8 mouse cellular contexts compared by ENCODE assay signal in the genomic region with DNA sequence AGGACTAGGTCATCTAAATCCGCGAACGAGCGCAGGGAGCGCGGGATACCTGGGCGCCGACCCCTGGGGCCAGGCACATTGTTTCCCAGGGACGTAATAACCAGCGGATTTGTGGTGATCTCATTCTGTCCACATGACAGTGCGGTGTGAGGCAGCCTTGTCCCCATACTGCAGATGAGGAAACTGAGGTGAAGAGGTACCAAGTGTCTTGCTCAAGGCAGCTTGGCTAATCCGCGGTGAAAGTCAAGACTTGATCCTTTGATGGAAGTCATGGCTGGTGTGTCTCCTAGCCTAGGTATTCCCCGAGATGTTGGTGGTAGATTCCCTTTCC. TPM values are rescaled to one million over a fixed set of nuclear protein-coding genes. Genes with fewer than 3 reads are reported as not detected.
DNase-seq lines count a peak whose midpoint lies in the region; ATAC-seq lines count a peak whose summit lies in the region.

No protein-coding gene starts in this region.

- WGBS in forebrain, embryonic 13.5 days, result 12% methylated on average over 14 of the region's 14 CpGs
- 13% methylated on average over 14 of the region's 14 CpGs for WGBS in liver, embryonic 15.5 days (ENCODE audit: insufficient replicate concordance)

- no peaks in the 10 kb centered on the region for H3K36me3 ChIP-seq in erythroblast, embryonic 14.5 days (ENCODE audit: control insufficient read depth)
- H3K36me3 ChIP-seq in forebrain, embryonic 13.5 days (ENCODE audit: poor library complexity, severe bottlenecking), result no peaks in the 10 kb centered on the region
- no peaks in the 10 kb centered on the region for H3K36me3 ChIP-seq in liver, embryonic 15.5 days (replicated peaks)

- H3K4me1 ChIP-seq in erythroblast, embryonic 14.5 days (ENCODE audit: control insufficient read depth), result peaks cover 19% of the 10 kb centered on the region
- peaks cover 30% of the 10 kb centered on the region for H3K4me1 ChIP-seq in forebrain, embryonic 13.5 days
- peaks cover 48% of the 10 kb centered on the region for H3K4me1 ChIP-seq in liver, embryonic 15.5 days (replicated peaks)

- H3K27ac ChIP-seq in forebrain, embryonic 13.5 days, result no peak overlapping the region
- 0 out of 2 replicates have a peak overlapping the region, but pooled peaks have one; percentile 72 for H3K27ac ChIP-seq in liver, embryonic 15.5 days (replicated peaks)

- peak overlapping the region; percentile 97 for H3K4me2 ChIP-seq in forebrain, embryonic 13.5 days
- peak overlapping the region; percentile 75 for H3K4me2 ChIP-seq in liver, embryonic 15.5 days

- no peak for ATAC-seq in erythroblast, adult 5-6 weeks (replicated peaks; ENCODE audit: low FRiP score, poor library complexity, severe bottlenecking)
- ATAC-seq in forebrain, embryonic 13.5 days, result no peak
- no peak for ATAC-seq in liver, embryonic 15.5 days (ENCODE audit: insufficient read depth)

- peak overlapping the region; percentile 62 for H3K4me3 ChIP-seq in erythroblast, embryonic 14.5 days (replicated peaks)
- H3K4me3 ChIP-seq in forebrain, embryonic 13.5 days, result peak overlapping the region; percentile 79
- peak overlapping the region; percentile 64 for H3K4me3 ChIP-seq in liver, embryonic 15.5 days (replicated peaks)

- H3K9ac ChIP-seq in forebrain, embryonic 13.5 days, result peak overlapping the region; percentile 85
- H3K9ac ChIP-seq in liver, embryonic 15.5 days, result peak overlapping the region; percentile 58

- peak; percentile 59 for DNase-seq in 3T3-L1 (ENCODE audit: low read depth, low spot score)
- DNase-seq in urinary bladder, postnatal 25 days (ENCODE audit: low spot score), result no peak
- no peak for DNase-seq in cerebellum, postnatal 14 days
- no peak for DNase-seq in layer of hippocampus, postnatal 36 days

- H3K9me3 ChIP-seq in erythroblast, embryonic 14.5 days (ENCODE audit: control insufficient read depth, low read length), result peaks cover 16% of the 10 kb centered on the region
- H3K9me3 ChIP-seq in forebrain, embryonic 13.5 days (replicated peaks), result no peaks in the 10 kb centered on the region
- no peaks in the 10 kb centered on the region for H3K9me3 ChIP-seq in liver, embryonic 15.5 days (replicated peaks)

- H3K27me3 ChIP-seq in erythroblast, embryonic 14.5 days (ENCODE audit: control insufficient read depth), result peaks cover 74% of the 10 kb centered on the region
- H3K27me3 ChIP-seq in forebrain, embryonic 13.5 days, result peaks cover 14% of the 10 kb centered on the region; the same call in 1 of the 2 replicates
- H3K27me3 ChIP-seq in liver, embryonic 15.5 days, result peaks cover 86% of the 10 kb centered on the region

RNA-seq across cellular contexts. Expression of gene Gm21969, which starts 27.3 kb away (rescaled TPM):
- 0.01 and 0.14 TPM in 2 replicates for polyA plus RNA-seq in erythroblast, embryonic 14.5 days (2012)
- not detected in 2 replicates for total RNA-seq in erythroblast, adult 5-6 weeks (2015; ENCODE audit: low replicate concordance)
- 0.60 TPM in 1 of 2 replicates, not detected in the other for total RNA-seq in erythroblast, adult 5-6 weeks (2017; ENCODE audit: low replicate concordance)
- not detected in 2 replicates for polyA plus RNA-seq in forebrain, embryonic 13.5 days (2015; fragmentation: Nextera tagmentation; extraction: Ambion mirVana)
- polyA plus RNA-seq in liver, embryonic 15.5 days (2015; fragmentation: Nextera tagmentation; extraction: Ambion mirVana), result not detected in 2 replicates
- total RNA-seq in layer of hippocampus, postnatal 36 days (2021), result not detected

RNA-seq across cellular contexts. Expression of gene Iffo2, which starts 45.3 kb away (rescaled TPM):
- 0.02 TPM in 1 of 2 replicates, not detected in the other for polyA plus RNA-seq in erythroblast, embryonic 14.5 days (2012)
- not detected in 2 replicates for total RNA-seq in erythroblast, adult 5-6 weeks (2015; ENCODE audit: low replicate concordance)
- total RNA-seq in erythroblast, adult 5-6 weeks (2017; ENCODE audit: low replicate concordance), result 0.14 and 1.9 TPM in 2 replicates
- polyA plus RNA-seq in forebrain, embryonic 13.5 days (2015; fragmentation: Nextera tagmentation; extraction: Ambion mirVana), result 3.6 and 4.2 TPM in 2 replicates
- polyA plus RNA-seq in liver, embryonic 15.5 days (2015; fragmentation: Nextera tagmentation; extraction: Ambion mirVana), result 0.69 and 1.1 TPM in 2 replicates
- total RNA-seq in layer of hippocampus, postnatal 36 days (2021), result 10 to 100 TPM; 15.3 to 18.0 TPM

RNA-seq across cellular contexts. Expression of gene Aldh4a1, which starts 47.0 kb away (rescaled TPM):
- 0.75 and 0.77 TPM in 2 replicates for polyA plus RNA-seq in erythroblast, embryonic 14.5 days (2012)
- 1.3 TPM in 2 replicates for total RNA-seq in erythroblast, adult 5-6 weeks (2015; ENCODE audit: low replicate concordance)
- total RNA-seq in erythroblast, adult 5-6 weeks (2017; ENCODE audit: low replicate concordance), result 2.0 and 3.8 TPM in 2 replicates
- polyA plus RNA-seq in forebrain, embryonic 13.5 days (2015; fragmentation: Nextera tagmentation; extraction: Ambion mirVana), result 20.9 and 21.1 TPM in 2 replicates
- 85.0 and 99.8 TPM in 2 replicates for polyA plus RNA-seq in liver, embryonic 15.5 days (2015; fragmentation: Nextera tagmentation; extraction: Ambion mirVana)
- total RNA-seq in layer of hippocampus, postnatal 36 days (2021), result 10 to 100 TPM; 19.0 to 20.1 TPM

Comparison
In these comparisons a context has a peak if more than half of its experiments do, and no peak if none do; other contexts are left out.
1. RNA of gene Aldh4a1, which starts 47.0 kb away (polyA plus RNA-seq): 85.0 to 99.8 TPM in liver, embryonic 15.5 days and 20.9 to 21.1 TPM in forebrain, embryonic 13.5 days; 0.75 to 0.77 TPM in erythroblast, embryonic 14.5 days; every median in the first group is over 10 times any median in the second.
2. Peak in every context shown above with its lines, with median percentiles within 50 percentile points of each other: H3K4me3 ChIP-seq.